Mouse (Mus musculus) left cerebral cortex, adult 9 months (tissue): ENCODE data around the gene Map4k1.

Source experiments
- DNase-seq, 2 experiments: peaks; one replicate each; pipeline ENCODE4 v3.0.0; 2022; ENCODE audit warnings: low spot score in 2 of 2

Map4k1 gene

GRCm38 (mm10) chr7:29026195-29026594 lies 44.3 kb downstream of the Map4k1 start:
- peak in 1 of 2 experiments; percentile 15 for DNase-seq

DNA sequence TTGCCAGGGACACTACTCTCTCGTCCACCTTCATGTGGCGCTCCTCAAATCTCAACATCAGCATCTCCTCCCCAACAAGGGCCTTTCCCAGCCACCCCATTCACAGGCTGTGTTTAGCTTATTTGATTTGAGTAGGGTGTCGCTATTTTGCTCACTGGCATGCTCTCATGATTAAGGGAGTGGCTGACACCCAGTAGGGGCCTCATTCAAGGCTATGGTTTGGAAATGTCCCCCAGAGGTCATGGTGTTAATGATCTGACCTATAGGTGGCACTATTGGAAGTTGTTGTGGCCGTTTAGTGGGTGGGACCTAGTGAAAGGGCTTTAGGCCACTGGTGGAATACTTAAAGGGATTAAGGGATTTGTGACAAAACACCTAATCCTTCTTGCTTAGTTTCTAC lies 45.0 kb downstream of the Map4k1 start:
- no peak for DNase-seq

GRCm38 (mm10) chr7:29028761-29029160 lies 46.9 kb downstream of the Map4k1 start:
- DNase-seq: no peak

GRCm38 (mm10) chr7:29029690-29030656 lies 48.1 kb downstream of the Map4k1 start:
- DNase-seq: no peak

- DNase-seq: no peak
These were observed 49.8 kb downstream of the Map4k1 start for GRCm38 (mm10) chr7:29031641-29032040.

GRCm38 (mm10) chr7:29032685-29033084 lies 50.8 kb downstream of the Map4k1 start:
- DNase-seq: no peak

DNA sequence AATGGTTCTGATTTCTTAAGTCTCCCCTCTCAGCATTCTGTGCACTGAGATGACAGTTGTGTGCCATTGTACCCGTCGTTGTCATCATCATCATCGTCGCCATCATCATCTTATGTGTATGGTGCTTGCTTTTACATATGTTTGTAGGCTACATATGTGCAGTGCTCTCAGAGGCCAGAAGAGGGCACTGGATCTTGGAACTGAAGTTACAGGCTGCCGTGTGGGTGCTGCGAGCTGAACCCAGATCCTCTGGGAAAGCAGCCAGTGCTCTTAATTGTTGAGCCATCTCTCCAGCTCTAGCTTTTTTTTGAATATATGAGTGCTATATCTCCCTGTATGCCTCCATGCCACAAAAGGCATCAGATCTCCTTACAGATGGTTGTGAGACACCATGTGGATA lies 55.4 kb downstream of the Map4k1 start:
- DNase-seq: no peak

DNA sequence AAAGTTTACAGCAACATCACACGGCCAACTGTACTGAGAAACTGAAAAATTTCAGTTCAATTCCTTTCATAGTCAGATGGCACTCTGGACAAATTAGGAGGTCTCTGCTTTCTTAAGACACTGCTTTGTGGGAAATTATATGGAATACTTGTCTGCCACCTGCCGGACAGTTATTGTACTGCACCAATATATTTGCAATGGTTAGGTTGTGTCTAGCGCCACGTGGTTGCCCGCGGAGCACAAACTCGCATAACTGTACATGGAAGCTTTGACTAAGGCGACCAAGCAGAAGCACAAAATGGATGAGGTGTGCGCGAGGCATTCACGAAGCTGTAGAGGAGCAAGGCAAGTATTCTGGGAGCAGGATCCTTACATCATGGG lies 57.7 kb downstream of the Map4k1 start:
- DNase-seq: peak; percentile 70 to 97

DNA sequence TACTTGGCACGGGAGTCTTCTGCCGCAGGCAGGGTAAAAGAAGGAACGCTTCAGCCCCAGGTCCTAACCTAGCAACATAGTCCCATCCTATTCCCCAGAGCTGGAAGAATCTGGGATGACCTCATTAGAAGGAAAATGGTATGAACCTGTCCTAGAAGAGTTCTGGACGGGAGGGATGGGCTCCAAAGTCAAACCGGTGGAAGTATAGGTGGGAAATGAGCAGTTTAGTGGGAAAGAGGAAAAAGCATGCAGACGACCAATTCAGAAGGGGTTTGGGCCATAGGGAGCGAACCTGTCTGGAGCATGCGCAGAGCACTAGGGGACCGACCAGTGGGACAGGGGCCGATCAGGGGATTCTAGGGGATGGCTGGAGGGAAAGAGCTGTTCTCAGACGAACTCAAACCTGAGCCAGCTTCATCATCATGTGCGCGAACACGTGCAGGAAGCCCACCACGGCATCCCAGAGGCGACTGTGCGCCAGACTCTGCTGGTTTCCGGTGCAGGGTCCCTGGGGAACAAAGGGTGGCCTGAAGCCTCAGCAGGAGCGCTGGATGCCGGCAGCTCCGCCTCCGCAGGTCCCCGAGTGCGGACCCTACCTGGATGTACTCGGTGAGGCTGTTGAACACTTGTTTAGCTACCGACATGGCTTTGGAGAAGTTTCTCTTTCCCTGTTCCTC lies 58.3 kb downstream of the Map4k1 start:
- no peak for DNase-seq

DNA sequence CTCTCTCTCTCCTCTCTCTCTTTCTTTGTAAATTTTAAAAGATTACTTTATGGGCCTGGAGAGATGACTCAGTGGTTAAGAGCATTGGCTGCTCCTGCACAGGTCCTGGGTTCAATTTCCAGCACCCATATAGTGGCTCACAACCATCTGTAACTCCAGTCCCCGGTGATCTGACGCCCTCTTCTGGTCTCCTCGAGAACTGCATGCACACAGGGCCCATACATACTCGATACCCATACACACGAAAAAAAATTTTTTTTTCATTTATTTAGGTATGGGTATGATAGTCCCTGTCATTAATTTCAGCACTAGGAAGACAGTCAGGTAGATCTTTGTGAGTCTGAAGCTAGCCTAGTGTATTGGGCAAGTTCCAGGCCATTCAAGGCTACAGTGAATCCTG lies 59.3 kb downstream of the Map4k1 start:
- DNase-seq: no peak

- peak in 1 of 2 experiments; percentile 41 for DNase-seq
These were observed 61.3 kb downstream of the Map4k1 start for GRCm38 (mm10) chr7:29043016-29043673.

- DNase-seq: no peak
These were observed 61.8 kb downstream of the Map4k1 start for GRCm38 (mm10) chr7:29043674-29044057.

DNA sequence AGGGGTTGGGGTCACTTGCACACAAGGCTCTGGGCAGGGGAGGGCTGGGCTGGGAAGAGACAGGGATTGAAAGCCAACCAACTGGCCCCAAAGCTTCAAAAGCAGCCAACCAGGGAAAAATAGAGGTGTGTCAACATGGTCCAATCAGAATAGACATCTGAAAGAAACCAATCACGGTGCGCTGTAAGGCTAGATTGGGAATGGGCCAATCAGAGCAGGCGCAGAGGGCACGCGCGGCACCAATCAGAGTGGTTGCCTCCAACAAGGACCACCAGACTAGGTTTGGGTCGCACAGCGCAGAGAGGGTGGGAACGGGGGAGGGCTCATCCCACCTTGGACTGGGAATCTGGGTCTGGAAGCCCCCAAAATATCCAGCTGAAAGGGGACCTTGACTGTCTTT lies 62.5 kb downstream of the Map4k1 start:
- no peak for DNase-seq

DNA sequence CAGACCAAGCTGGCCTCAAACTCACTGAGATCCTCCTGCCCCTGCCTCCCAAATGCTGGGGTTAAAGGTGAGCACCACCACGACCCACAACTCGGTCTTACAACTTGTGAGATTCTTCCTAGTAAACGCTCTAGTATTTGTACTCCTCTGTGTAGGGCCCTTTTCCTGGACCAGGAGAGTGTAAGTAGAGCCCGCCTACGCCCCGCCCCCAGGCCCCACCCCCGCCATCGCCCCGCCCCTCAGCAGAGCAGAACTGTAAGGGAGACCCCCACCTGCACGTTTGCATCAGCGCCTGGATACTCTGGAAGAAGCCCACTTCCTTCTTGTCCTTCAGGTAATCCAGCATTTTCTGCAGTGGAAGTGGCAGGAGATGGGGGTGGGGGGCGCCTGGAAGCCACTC lies 64.7 kb downstream of the Map4k1 start:
- DNase-seq: no peak

DNA sequence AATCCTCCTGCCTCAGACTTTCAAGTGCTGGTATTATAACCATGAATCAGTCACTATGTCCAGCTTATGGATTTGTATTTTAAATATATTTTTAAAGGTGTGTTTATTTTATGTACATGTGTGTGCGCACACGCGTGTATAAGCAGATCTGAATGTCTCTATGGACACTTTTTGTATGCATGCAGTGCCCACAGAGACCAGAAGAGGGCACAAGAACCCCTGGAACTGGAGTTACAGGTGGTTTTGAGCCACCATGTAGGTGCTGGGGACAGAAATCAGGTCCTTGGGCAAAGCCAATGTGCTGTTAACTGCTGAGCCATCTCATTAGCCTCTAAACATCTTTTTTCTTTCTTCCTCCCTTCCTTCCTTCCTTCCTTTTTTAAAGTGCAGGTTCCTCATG lies 66.2 kb downstream of the Map4k1 start:
- DNase-seq: no peak

DNA sequence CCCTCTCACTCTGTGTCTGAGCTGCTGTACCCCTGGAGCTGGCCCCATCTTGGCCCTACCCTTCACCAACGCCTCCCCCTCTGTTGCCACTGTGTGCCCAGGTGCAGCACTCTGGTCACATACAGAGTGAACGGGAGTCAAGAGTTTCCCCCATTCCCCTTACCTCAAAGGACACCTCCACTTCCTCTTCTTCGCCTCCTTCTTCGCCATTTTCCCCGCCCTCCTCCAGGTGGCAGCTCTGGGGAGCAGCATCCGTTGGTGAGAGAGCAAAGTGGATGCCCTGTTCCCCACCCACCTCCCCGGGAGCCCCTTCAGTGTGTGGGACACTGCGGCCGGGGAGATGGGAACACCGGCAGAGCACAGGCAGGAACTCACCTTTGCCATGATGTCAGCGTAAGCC lies 66.8 kb downstream of the Map4k1 start:
- DNase-seq: no peak

DNA sequence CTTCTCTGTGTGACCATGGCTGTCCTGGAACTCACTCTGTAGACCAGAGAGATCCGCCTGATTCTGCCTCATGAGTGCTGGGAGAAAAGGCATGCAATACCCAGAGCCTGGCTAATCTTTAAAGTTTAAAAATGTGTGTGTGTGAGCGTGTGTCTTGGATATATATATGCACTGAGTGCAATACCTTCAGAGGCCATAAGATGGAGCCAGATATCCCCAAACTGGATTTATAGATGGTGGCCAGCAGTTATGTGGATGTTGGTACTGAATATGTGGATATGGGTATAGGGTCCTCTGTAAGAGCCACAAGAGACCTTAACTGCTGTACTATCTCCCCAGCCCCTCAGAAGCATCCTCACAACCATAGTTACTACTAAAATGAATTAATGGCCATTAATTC lies 68.9 kb downstream of the Map4k1 start:
- DNase-seq: peak in 1 of 2 experiments; percentile 54

- no peak for DNase-seq
These were observed 71.0 kb downstream of the Map4k1 start for GRCm38 (mm10) chr7:29052821-29053220.
